Mouse (Mus musculus) gastrocnemius, postnatal 14 days (tissue): ENCODE results near the gene Pgam2. TPM values are rescaled to one million over a fixed set of nuclear protein-coding genes. Genes with fewer than 3 reads are reported as not detected.
A peak's percentile ranks its signal among the peaks of the same experiment; 100 is the strongest.
"Not testable (repeated sequence)": the region's sequence is repeated elsewhere in the genome, so short reads cannot be mapped to it uniquely, and the experiment has no call there.

Experiments used
- DNase-seq: peaks from one replicate; pipeline ENCODE4 v3.0.0; 2021; ENCODE audit warnings: mixed read lengths
- intact Hi-C: fragments of 180-260 bp; cut with DNase I; formaldehyde crosslinking; loops from one replicate; pipeline ENCODE4 v1.15.1; 2025; ENCODE audit warnings: low total_unique reads
- total RNA-seq, 2 experiments: library from RNA; stranded (reverse); gene quantifications; 2 replicates each; pipeline ENCODE4 v1.2.3; 2021

The Pgam2 gene
- total RNA-seq, 2 experiments from 2014 or later = 3,325 to 3,362 TPM

- intact Hi-C loops = no loop called here
- no peak for DNase-seq
These were observed 15.7 kb upstream of the Pgam2 start for GRCm38 (mm10) chr11:5819223-5819622.

DNA sequence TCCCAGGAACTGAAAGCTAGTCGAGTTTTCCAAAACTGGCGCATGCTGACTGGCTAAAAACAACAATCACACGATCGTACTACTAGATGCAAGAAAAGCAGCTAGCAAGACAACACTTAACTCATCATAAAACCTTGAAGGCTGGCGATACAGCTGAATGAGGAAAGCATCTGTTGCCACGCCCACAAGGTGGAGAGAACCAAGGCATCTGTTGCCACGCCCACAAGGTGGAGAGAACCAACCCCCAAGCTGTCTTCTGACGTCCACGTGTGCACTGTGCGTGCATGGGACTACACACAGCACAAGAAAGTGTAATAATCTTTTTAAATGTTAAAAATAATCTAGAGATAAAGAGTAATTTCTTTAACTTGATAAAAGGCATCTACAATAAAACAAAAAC lies 9.8 kb upstream of the Pgam2 start:
- intact Hi-C loops = no loop called here
- no peak for DNase-seq

DNA sequence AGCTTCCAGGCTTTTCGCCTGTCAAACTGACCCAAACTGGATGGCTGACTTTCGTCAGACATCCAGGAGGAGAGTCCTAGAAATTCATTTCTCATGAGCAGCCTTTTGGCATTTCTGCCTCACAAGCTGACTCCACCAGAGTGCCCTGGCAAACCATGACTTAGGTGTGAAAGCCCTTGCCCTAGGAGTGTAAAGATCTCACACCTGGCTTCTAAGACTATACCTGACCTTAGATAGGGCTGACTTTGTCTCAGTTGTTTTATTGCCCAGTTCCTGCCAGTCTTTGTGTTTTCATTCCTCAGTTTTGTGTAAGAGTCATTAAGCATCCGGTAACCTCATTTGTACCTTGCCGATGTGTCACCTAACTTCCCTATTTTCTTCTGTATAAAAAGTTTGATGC lies 6.0 kb upstream of the Pgam2 start:
- intact Hi-C loops = not testable (repeated sequence)

GRCm38 (mm10) chr11:5807956-5808355 lies 4.4 kb upstream of the Pgam2 start:
- intact Hi-C loops = no loop called here
- no peak for DNase-seq

More for the DNA sequence above, 6.0 kb upstream of the Pgam2 start:
- DNase-seq = not testable (repeated sequence)

GRCm38 (mm10) chr11:5805711-5806110 lies 2.2 kb upstream of the Pgam2 start:
- intact Hi-C loops = no loop called here
- no peak for DNase-seq

- intact Hi-C loops = no loop called here
- DNase-seq = no peak
These were observed 641 bp upstream of the Pgam2 start for GRCm38 (mm10) chr11:5804174-5804573.

DNA sequence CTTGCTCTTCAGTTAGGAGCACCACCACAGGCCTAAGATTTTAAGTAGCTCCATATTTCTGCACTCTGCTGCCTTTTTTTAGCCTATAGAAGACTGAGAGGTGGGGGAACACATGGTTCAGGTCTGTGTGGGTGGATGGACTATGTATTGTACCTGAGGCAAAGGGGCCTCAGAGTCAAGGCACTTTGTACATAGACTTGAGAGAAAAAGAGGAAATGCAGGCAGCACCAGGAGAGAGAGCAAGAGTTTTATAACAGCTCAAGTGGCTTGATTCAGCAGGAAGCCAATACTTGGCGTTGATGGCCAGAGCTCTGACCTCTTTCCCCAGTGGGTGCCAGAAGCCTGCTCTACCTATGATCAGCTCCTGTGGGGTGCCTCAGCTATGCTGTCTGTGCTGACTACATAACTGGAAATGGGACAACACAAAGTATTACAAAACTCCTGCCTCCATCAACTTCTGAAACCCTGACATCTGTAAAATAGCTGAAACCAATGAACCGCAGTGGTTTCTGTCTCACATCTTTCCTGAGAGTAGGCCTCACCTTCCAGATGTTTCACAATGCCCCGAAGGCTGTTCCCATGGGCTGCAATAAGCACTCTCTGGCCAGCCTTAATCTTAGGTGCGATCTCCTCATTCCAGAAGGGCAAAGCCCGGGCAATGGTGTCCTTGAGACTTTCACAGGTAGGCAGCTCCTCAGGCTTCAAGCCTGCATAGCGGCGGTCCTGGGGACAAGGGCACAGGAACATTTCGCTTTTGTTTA lies 896 bp downstream of the Pgam2 start:
- DNase-seq = no peak
- intact Hi-C loops = no loop called here

GRCm38 (mm10) chr11:5802005-5802404 lies 1.5 kb downstream of the Pgam2 start:
- intact Hi-C loops = no loop called here
- peak; percentile 74 for DNase-seq

- intact Hi-C loops = no loop called here
- no peak for DNase-seq
These were observed 2.0 kb downstream of the Pgam2 start for GRCm38 (mm10) chr11:5801511-5801910.

GRCm38 (mm10) chr11:5799621-5800490 lies 3.7 kb downstream of the Pgam2 start:
- intact Hi-C loops = no loop called here
- peak; percentile 35 for DNase-seq

DNA sequence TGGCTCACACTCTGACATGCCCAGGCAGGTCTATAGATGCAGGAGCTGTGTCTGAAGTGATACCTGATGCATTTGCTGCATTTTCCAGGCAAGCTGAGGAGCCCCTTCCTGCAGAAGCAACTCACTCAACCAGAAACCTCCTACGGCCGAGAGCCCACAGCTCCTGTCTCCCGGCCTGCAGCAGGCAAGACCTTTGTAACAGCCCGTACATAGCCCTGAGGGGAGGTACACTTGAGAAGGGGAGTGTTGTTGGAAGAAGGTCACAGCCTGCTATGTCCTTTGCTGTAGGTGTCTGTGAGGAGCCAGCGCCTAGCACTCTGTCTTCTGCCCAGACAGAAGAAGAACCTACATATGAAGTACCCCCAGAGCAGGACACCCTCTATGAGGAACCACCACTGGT lies 5.6 kb downstream of the Pgam2 start:
- DNase-seq = no peak
- intact Hi-C loops = no loop called here

DNA sequence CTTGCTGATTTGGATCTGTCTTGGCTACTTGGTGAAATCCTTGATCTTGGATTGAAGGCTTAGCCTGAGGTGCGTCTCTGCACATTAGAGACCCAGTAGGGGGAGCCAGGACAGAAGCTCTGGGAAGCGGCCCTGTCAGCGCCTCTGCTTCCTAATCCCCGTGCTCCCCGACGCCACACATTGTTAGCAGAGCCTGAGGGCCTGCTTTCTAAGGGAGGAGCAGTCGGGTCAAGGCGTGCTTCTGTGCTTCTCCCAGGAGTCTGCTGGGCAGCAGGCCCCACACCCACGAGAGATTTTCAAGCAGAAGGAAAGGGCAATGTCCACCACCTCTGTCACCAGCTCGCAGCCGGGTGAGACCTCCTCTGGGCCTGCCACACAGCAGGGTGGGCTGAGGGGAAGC lies 6.2 kb downstream of the Pgam2 start:
- DNase-seq = no peak
- intact Hi-C loops = no loop called here

GRCm38 (mm10) chr11:5796939-5797338 lies 6.6 kb downstream of the Pgam2 start:
- DNase-seq = no peak
- intact Hi-C loops = no loop called here

GRCm38 (mm10) chr11:5795706-5796105 lies 7.8 kb downstream of the Pgam2 start:
- intact Hi-C loops = no loop called here
- DNase-seq = peak; percentile 49

- no peak for DNase-seq
- intact Hi-C loops = no loop called here
These were observed 8.2 kb downstream of the Pgam2 start for GRCm38 (mm10) chr11:5795290-5795689.

DNA sequence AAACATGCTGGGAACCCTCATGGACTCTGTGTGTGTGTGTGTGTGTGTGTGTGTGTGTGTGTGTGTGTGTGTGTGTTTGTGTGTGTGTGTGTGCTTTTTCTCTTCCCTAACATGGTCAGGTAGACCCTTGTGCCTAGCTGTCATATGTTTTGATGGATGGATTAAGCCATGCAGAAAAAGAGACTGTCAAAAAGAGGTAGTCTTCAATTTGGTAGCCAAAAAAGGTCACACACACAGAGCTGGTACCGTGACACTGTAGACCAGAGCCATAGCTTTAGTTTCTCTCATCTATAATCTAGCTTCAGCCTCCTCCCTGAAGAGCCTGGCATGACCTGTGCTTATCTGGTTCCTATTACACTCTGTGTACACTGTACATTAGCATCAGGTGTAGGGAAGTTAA lies 13.1 kb downstream of the Pgam2 start:
- DNase-seq = no peak
- intact Hi-C loops = loop anchor here (5.0 kb wide), 1 partner anchor 92 kb away; no protein-coding TSS in a partner anchor

GRCm38 (mm10) chr11:5789754-5790333 lies 13.7 kb downstream of the Pgam2 start:
- intact Hi-C loops = loop anchor here (5.0 kb wide), 1 partner anchor 92 kb away; no protein-coding TSS in a partner anchor
- no peak for DNase-seq

GRCm38 (mm10) chr11:5789071-5789753 lies 14.3 kb downstream of the Pgam2 start:
- DNase-seq = no peak
- intact Hi-C loops = no loop called here

GRCm38 (mm10) chr11:5788056-5789014 lies 15.2 kb downstream of the Pgam2 start, which contains the start of gene Dbnl:
Dbnl (plus strand) TSS chr11:5788488.
- intact Hi-C loops = no loop called here
- peak; percentile 96 for DNase-seq
